Mouse (Mus musculus): ENCODE measurements around the gene Rnf222.
"Not testable (repeated sequence)": the region's sequence is repeated elsewhere in the genome, so short reads cannot be mapped to it uniquely, and the experiment has no call there.

Gene Rnf222

DNA sequence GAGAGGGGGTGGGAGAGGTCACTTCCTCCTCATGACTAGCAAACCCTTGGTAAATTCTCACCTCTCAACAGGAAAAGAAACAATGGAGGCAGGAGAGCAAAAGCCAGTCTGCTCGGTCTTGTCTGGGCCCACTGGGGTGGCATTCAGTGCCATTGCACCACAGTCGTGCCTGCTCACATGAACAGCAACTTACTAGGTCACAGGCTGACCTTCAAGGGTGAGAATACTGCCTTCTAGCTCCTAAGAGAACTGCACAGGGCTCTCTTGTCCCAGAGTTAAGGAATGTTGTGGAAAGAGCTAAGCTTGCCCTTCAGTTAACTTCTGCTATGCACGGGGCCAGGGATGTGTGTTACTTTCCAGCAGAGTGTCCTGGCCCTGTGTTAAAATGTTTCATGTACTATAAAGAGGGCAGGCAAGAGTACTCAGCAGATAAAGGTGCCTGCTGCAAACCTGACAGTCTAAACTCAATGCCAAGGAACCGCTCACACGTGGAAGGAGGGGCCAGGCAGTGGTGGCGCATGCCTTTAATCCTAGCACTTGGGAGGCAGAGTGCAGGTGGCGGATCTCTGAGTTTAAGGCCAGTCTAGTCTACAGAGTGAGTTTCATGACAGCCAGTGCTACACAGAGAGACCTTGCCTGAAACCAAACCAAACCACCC is 20.6 kb downstream of the Rnf222 start:
- DNase-seq (ENCODE audit: low spot score in 2 of 2): no peak

GRCm38 (mm10) chr11:68911531-68912177 is 23.3 kb downstream of the Rnf222 start:
- DNase-seq (ENCODE audit: low spot score in 2 of 2): no peak

DNA sequence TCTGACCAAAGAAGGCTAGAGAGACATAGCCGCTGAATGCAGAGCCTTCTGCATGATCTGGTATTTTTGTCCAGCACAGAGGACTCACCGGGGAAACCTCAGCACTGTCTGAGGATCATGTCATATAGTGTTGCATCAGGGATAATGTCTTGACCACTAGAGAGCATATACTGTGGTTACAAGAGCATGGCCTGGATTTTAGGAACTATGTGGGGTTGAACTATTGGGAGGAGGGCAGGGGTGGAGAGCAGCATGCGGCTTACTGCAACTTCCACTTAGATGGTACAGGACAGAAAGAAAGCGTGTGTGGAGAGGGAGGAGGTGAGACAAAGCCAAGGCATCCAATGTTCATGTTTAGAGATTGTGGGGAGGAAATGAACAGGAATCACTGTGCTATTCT is 26.2 kb downstream of the Rnf222 start:
- DNase-seq (ENCODE audit: low spot score in 2 of 2): no peak

GRCm38 (mm10) chr11:68923191-68923590 is 34.8 kb downstream of the Rnf222 start:
- DNase-seq (ENCODE audit: low spot score in 2 of 2): no peak

DNA sequence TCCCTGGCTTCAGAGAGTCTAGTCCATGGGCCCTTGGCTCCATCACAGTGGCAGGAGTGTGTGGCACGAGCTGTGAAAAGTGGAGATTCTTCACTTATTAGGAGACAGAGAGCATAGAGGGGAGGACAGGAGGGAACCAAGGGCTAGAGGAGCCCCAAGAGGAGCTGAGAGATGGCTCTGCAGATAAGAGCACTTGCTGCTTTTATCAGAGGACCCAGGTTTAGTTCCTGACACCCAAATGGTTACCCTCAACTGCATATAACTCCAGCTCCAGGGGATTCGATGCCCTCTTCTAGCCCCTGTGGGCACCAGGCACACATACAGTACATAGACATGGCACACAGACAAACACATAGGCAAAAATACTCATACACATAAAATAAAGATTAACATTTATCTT is 36.4 kb downstream of the Rnf222 start:
- no peak for DNase-seq (ENCODE audit: low spot score in 2 of 2)

GRCm38 (mm10) chr11:68926981-68927380 is 38.6 kb downstream of the Rnf222 start, which contains the start of gene Odf4:
Odf4 (minus strand) TSS chr11:68927081.
- DNase-seq (ENCODE audit: low spot score in 2 of 2): no peak

DNA sequence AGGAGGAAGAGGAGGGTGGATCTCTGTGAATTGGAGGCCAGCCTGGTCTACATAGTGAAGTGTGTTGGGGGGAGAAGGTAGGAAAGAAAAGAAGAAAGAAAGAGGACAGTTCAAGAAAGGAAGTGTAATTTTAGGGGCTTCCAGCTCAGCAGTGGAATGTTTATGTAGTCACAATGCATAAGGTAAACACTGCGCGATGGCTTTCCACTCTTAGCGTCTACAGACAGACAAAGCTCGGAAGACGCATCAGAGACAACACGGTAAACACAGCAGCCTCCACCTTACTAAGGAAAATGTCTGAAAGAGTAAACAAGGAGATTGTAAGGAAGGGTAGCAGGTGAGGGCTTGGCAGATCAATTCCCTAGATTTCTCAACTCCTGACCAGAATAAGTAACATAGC is 41.6 kb downstream of the Rnf222 start:
- DNase-seq (ENCODE audit: low spot score in 2 of 2): no peak

GRCm38 (mm10) chr11:68933885-68934507 is 45.6 kb downstream of the Rnf222 start:
- no peak for DNase-seq (ENCODE audit: low spot score in 2 of 2)

DNA sequence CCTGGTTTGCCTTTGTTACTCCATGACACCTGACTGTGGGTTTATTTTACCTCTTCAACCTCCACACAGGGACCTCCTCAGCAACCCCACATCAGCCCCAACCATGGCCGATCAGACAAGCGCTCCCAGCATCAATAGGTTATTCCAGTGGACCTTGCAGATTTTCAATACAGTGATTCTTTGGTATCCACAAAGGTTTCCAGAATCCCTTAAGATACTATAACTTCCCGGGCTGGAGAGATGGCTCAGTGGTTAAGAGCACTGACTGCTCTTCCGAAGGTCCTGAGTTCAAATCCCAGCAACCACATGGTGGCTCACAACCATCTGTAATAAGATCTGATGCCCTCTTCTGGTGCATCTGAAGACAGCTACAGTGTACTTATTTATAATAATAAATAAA is 48.6 kb downstream of the Rnf222 start:
- DNase-seq (ENCODE audit: low spot score in 2 of 2): not testable (repeated sequence)

DNA sequence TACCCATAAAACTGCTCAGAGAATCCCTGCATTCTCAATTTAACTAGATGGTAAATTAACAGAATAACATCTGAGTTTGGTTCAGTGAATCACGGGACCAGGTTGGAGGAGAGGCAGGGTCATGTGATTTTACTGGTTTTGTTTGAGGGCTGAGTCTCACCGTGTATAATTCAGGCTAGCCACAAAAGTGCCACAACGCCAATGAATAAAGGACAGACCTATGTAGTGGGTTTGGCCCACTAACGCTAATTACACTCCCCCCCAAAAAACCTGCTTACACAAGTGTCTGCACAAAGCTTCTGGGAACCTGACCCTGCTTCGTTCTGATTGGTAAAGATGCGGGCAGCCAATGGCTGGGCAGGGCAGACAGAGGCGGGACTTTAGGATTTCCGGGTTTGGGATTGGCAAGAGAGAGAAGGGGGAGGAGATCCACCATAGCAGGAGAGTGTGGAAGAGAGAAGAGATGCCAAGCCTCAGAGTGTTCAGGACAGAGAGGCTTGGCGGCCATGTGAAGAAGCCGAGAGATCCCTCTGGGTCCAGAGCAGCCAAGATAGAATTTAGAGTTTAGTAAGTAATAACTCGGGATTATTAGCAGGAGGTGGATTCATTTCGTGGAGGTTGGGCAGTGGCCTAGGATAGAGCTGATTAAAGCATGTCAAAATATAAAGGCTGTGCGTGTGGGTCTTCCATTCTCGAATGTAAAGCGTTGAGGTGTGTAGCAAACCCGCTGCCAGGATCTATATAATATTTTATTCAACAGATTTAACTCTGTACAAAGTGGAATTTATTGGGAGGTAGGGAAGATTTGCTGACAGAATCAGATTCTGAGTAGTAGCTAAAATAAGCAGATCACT is 51.3 kb downstream of the Rnf222 start:
- DNase-seq (ENCODE audit: low spot score in 2 of 2): peak; percentile 80 to 89

GRCm38 (mm10) chr11:68940516-68940915 is 52.2 kb downstream of the Rnf222 start:
- DNase-seq (ENCODE audit: low spot score in 2 of 2): no peak

DNA sequence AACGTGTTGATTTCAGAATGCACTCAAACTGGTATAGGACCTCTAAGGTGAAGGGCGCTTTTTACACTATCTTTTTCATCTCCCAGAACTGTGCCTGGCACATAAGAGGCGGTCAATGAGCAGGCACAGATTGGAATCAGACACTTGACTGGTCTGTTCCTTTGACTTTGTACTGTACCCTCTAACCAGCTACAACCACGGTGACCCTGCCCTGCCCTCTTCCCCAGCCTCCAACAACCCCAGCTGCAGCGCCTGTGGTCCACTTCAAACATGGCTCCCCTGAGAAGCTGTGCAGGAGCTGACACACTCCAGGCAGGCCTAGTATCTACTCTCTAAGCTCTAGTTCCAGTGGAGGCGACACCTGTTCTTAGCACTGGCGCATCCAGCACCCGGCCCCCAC is 54.4 kb downstream of the Rnf222 start:
- DNase-seq (ENCODE audit: low spot score in 2 of 2): no peak

DNA sequence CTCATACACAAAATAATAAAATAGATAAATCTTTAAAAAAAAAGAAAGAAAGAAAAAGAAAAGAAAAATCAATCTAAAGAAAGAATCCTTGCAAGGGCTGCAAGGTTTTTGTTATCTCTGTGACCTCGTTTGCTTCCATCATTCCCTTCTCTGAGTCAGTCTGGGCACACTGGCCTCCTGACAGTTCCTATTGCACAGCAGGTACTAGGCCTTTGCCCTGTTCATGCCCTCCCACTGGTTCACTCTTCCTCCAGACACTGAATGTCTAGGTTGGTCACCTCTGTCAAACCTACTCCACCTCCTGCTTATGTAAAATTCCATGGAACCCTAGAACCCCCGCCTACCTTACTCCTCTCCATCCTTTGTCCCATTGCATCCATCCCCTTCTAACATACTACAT is 56.9 kb downstream of the Rnf222 start:
- no peak for DNase-seq (ENCODE audit: low spot score in 2 of 2)

Data from right cerebral cortex, postnatal 36 days (tissue).